Mouse (Mus musculus): ENCODE data around the gene Cse1l. TPM values are rescaled to one million over a fixed set of nuclear protein-coding genes. Genes with fewer than 3 reads are reported as not detected.

Cse1l gene
- polyA plus RNA-seq, 1 experiment from 2014 or later: 97.8 TPM

DNA sequence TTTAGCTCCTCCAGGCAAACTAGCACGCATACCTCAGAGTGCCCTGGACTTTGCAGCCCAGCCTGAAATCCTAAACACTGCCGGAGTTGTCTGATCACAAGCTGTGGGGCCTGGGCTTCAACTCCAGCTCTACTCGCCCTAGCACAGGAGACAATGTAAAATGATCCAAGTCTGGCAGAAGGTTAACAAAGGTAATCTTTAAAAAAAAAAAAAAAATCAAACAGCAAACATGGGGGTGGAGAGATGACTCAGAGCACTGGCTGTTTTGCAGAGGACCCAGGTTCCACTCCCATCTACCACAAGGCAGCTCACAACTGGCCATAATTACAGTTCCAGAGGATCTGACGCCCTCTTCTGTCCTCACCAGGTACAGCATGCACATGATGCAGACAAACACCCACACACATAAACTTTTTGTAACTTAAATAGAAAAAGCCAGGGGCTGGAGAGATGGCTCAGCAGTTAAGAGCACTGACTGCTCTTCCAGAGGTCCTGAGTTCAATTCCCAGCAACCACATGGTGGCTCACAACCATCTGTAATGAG is 77.6 kb downstream of the Cse1l start:
- ATAC-seq (ENCODE audit: insufficient read depth, low FRiP score, low read depth): no peak
- H3K27me3 ChIP-seq (replicated peaks): no peaks in the 10 kb centered on the region
- 63% methylated on average over 4 of the region's 4 CpGs for WGBS
- no peak overlapping the region for H3K9ac ChIP-seq
- H3K4me2 ChIP-seq: no peak overlapping the region
- no peaks in the 10 kb centered on the region for H3K9me3 ChIP-seq
- H3K4me3 ChIP-seq (replicated peaks): no peak overlapping the region
- H3K27ac ChIP-seq: no peak overlapping the region
- H3K36me3 ChIP-seq: no peaks in the 10 kb centered on the region
- H3K4me1 ChIP-seq: no peaks in the 10 kb centered on the region

DNA sequence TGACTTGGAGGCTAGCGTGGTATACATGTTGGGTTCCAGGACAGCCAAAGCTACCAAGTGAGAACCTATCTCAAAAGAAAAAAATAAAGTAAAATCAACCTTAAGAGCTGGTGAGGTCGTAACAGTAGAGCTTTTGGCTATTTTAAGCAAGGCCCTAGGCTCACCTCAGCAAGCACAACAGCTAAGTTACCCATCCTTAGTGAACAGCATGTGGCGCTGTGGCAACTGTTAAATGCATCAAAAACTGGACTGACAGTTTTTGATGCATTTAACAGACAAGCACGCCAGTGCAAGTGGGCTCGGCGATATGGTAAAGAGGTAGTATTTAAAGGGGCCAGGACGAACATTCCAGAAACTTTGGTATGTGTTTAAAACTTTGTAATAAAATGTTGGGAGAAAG is 85.0 kb downstream of the Cse1l start:
- no peak overlapping the region for H3K4me2 ChIP-seq
- H3K4me1 ChIP-seq: peaks cover 20% of the 10 kb centered on the region
- no peaks in the 10 kb centered on the region for H3K27me3 ChIP-seq (replicated peaks)
- no peak overlapping the region for H3K9ac ChIP-seq
- H3K4me3 ChIP-seq (replicated peaks): no peak overlapping the region
- no peak overlapping the region for H3K27ac ChIP-seq
- 70% methylated on average over 7 of the region's 7 CpGs for WGBS
- no peaks in the 10 kb centered on the region for H3K9me3 ChIP-seq
- ATAC-seq (ENCODE audit: insufficient read depth, low FRiP score, low read depth): no peak
- no peaks in the 10 kb centered on the region for H3K36me3 ChIP-seq

GRCm38 (mm10) chr2:166991945-166992344 is 86.1 kb downstream of the Cse1l start:
- Histone ChIP-seq H3K27me3 (replicated peaks) (no peaks in the 10 kb centered on the region), H3K4me2 (no peak overlapping the region), H3K36me3 (no peaks in the 10 kb centered on the region), H3K4me3 (replicated peaks) (no peak overlapping the region), H3K9ac (no peak overlapping the region), H3K4me1 (peaks cover 20% of the 10 kb centered on the region), H3K27ac (no peak overlapping the region), H3K9me3 (no peaks in the 10 kb centered on the region)
- no peak for ATAC-seq (ENCODE audit: insufficient read depth, low FRiP score, low read depth)

- no peaks in the 10 kb centered on the region for H3K9me3 ChIP-seq
- peak; percentile 14; the same call in 1 of the 2 replicates for ATAC-seq (ENCODE audit: insufficient read depth, low FRiP score, low read depth)
- peak overlapping the region; percentile 97 for H3K27ac ChIP-seq
Measured at GRCm38 (mm10) chr2:166995021-166995795, 89.4 kb downstream of the Cse1l start.

More at GRCm38 (mm10) chr2:166995021-166995795, 89.4 kb downstream of the Cse1l start:
- peaks cover 20% of the 10 kb centered on the region for H3K4me1 ChIP-seq
- 2% methylated on average over 28 of the region's 28 CpGs for WGBS
- no peaks in the 10 kb centered on the region for H3K27me3 ChIP-seq (replicated peaks)
- peak overlapping the region; percentile 95 for H3K4me3 ChIP-seq (replicated peaks)
- H3K36me3 ChIP-seq: no peaks in the 10 kb centered on the region
- H3K9ac ChIP-seq: peak overlapping the region; percentile 98
- peak overlapping the region; percentile 90 for H3K4me2 ChIP-seq

Other genes starting within 250 kb of the Cse1l start
- gene Prex1, start 192.2 kb upstream of the Cse1l start, polyA plus RNA-seq (2015; fragmentation: Nextera tagmentation; extraction: Ambion mirVana): 11.6 and 12.4 TPM in 2 replicates
- gene Trp53rkb, start 113.5 kb upstream of the Cse1l start, polyA plus RNA-seq (2015; fragmentation: Nextera tagmentation; extraction: Ambion mirVana): 7.2 and 7.8 TPM in 2 replicates
- 4.5 and 5.2 TPM in 2 replicates for gene Arfgef2, start 100.5 kb upstream of the Cse1l start, polyA plus RNA-seq (2015; fragmentation: Nextera tagmentation; extraction: Ambion mirVana)
- 70.6 and 76.9 TPM in 2 replicates for gene Stau1, start 90.3 kb downstream of the Cse1l start, polyA plus RNA-seq (2015; fragmentation: Nextera tagmentation; extraction: Ambion mirVana)
- gene Ddx27, start 109.2 kb downstream of the Cse1l start, polyA plus RNA-seq (2015; fragmentation: Nextera tagmentation; extraction: Ambion mirVana): 47.4 and 50.4 TPM in 2 replicates
- 7.9 TPM in 2 replicates for gene Znfx1, start 157.0 kb downstream of the Cse1l start, polyA plus RNA-seq (2015; fragmentation: Nextera tagmentation; extraction: Ambion mirVana)

All from stomach, embryonic 15.5 days (tissue).